Mouse (Mus musculus) yolk sac, embryonic 10.5 days (tissue): ENCODE results near the gene Clstn2.

ENCODE experiments used
- DNase-seq: peaks from one replicate; pipeline ENCODE4 v3.0.0-alpha.2; 2017; ENCODE audit warnings: low spot score

The Clstn2 gene

DNA sequence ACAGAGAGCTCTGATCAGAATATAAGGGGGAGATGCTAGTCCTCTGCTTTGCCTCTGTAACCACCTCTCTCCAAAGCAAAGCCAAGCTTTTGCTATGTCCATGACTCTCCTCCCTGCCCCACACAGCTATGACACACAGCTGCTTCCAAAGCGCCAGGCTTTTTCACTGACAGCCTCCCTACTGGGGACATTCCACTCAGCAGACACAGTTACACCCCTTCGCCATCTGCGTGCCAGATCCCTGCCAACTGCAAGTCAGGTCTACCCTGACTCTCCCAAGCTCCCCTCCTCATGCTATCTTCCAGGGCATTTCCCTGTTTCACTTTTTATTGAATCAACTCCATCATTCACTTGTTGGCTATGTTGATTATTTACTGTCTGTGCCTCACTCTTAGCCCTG is 259.1 kb downstream of the Clstn2 start:
- DNase-seq = no peak

DNA sequence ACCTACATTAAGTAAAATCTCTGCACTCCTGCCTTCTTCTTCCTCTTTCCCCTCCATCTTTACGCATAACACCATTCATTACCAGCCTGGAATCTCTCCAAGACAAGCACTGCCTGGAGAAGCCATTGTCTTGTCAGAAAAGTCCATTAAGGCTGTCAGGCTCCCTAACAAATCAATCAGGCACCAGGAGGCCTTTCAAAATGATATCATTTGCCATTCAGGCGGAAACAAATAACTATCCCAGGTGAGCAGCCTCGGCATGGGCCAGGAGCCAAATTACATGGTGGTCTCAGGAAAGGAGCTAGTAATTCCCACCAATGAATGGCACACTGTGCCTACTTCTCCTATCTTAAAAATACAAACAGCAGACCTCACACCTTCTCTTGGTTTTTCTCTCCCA is 260.6 kb downstream of the Clstn2 start:
- no peak for DNase-seq

DNA sequence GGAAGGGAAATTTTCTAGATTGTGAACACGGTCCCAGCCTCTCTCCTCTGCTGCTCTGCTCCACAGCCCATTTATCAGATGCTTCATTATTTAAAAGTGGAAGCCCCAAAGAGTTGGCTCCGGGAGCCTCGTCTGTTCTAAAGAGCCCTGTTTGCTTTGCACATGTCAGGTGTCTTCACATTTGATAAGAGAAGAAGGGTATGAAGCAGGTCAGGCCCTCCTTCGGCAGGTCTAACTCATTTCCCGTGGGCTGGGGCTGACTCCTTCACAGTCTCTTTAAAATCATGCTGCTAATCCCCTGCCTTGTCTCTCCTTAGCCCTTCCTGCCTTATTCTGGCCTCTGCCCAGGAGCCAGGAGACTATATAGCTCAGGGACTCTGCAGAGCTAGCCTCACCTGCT is 263.6 kb downstream of the Clstn2 start:
- no peak for DNase-seq

DNA sequence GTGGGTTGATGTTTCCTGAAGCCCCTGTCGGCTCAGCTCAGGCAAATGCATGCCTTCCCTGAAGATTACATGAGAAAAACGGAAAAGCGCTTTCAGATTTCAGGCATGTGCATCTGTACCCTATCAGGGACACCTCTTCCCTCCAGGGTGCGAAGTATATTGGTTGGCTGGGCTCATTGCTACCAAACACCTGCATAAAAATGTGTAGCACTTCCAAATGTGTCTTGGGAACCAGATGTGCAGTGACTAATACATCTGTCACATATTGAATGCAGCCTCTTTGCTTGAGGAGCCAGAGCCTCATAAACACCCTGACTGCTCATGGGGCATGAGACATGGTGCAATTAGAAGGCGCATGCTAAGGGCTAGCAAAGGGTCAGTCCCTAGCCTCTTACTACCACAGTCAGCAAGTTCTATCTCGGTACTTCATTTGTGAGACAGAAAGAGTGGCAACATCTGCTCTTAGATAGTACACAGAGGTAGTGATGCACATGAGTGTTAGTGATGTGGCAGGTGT is 267.7 kb downstream of the Clstn2 start:
- DNase-seq = no peak

DNA sequence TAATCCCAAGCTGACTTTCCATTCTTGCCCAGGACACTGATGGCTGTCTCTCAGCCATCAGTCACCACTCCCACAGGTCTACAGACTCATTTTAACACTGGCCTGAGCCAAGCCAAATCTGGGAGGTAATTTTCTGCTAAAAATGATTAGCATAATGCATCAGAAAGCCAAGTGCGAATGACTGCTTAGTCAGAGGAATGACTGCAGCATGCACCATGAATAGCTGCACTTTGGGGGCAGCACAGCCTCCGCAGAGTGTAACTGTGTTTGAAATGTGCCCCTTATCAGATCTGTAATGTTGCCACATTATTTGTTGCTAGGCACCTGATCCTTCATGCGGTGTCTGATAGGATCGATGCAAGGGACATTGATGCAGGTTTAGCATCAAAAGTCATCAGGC is 269.9 kb downstream of the Clstn2 start:
- no peak for DNase-seq

DNA sequence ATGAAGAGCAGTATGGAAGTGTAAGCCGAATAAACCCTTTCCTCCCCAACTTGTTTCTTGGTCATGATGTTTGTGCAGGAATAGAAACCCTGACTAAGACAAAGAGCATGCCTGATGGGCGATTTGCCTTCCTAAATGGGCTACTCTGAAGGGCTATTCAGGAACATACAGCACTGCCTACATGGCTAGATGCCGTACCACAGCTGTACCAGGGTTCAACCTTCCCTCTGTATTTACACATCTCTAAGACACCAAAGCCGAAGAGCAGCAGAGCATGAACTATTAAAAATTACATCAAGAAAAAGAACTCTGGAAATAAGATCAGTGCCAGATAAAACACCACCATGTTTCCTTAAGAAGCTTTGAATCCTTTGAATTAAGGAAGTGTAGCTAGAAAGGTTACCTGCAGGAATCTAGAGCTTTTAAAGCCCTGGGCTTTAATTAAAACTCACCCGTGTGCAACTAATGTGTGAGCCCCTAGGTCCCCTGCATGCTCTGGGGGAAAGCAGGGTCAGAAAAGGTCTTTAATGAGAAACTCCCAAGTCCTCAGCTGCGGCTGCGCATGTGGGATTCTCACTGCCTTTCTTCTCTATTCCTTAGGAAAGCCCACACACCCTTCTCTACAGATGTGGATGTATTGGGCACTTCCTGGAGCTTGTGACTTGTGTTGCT is 277.2 kb downstream of the Clstn2 start:
- DNase-seq = no peak

DNA sequence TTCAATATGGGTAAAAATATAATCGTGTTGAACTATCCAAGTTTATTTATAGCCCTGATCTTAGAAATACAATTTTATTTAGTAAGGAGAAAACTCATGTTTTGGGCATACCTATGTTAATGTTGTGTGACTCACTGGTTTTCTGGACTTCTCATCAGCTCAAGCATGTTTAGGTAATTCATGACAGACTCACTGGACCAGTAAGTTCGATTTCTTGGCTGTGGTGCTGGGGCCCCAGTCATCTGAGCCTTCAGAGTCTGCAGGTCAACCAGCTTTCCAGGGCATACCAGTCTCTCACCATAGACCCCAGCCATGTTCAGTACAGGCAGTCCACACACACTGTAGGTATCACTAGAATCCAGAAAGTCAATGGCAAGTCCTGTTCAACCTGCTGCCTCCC is 279.3 kb downstream of the Clstn2 start:
- no peak for DNase-seq

DNA sequence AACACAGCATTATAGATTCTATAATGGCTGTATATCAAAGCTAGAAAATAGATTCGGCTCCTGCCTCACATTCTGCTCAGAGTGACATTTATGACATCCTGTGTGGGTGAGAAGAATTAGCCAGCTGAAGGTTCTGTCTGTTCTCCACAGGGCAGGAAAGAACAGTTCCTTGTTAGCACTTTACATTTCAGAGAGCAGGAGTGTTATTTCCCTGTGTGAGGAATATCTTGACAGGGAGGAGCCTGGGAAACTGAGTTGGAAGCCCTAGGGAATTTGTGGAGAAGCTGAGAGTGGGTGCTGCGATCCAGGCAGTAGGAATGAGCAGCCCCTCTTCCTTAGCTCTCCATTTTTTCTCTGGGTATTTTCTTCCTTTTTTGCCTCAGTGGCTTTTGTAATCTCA is 286.4 kb downstream of the Clstn2 start:
- DNase-seq = no peak

DNA sequence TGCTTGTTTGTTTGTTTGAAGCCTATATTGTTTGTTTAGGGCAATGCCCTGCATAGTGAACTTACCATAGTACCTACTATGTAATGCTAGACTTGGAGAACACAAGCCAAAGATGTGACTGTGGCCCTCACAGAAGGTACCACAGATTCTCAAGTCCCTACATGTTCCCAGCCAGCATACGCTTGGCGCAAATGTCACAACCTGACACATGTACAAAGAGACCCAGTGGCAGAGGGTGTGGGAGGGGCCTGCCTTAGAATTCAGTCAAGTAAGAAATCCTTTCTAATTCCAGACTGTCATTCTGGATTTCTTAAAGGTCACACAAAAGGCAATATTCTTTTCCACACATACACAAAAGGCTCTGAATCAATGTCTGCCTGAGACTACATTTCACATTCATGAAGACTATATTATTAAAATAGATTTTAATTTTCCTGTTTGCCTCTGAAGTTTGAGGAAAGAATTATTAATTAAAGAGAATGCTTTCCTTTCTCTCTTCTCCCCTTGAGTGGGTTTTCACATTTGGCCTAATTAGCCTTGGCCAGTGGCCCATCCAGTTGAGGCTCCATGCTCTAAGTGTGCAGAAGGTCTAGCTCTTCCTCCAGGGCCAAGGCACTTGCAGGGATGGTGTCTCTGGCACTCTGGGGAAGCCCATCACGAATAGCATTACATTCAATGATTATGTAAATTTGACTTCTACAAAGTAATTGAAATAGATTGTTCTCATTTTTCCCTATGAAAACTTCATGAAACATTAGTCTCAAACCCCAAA is 305.1 kb downstream of the Clstn2 start:
- DNase-seq = no peak

DNA sequence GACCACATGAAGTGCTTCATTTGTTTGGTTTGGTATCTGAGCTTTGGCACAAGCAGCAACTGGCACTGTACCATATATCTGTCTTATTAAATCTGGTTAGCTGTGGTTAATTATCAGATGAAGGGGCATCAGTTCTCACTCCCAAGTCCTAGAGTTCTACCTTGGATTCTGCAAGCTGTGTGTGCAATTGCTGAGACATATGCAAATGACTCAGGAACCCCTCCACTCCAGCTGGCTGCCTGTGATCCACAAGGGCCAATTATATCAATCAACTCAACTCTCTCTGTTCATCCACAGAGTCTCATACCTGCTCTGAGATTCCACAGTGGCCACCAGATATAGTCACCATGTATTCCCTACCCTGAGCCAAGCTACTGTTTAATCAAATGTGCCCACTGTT is 315.3 kb downstream of the Clstn2 start:
- no peak for DNase-seq

DNA sequence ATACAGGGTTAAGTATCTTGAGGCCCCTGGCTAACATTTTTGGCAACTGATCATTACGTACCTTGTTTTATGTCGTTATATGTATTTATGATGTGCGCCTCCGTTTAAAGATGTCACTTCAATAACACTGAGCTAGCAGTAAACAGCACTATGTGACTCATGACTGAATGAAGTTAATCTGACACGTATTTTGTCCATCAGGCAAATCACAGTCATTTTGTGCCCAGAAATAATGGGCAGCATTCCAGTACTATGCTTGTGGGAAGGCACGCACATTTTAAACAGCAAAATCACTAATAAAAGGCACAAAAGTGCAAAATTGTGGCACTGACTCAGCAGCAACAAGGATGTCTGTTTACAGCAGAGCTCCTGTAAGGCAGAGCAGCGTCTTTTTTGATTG is 316.0 kb downstream of the Clstn2 start:
- no peak for DNase-seq

DNA sequence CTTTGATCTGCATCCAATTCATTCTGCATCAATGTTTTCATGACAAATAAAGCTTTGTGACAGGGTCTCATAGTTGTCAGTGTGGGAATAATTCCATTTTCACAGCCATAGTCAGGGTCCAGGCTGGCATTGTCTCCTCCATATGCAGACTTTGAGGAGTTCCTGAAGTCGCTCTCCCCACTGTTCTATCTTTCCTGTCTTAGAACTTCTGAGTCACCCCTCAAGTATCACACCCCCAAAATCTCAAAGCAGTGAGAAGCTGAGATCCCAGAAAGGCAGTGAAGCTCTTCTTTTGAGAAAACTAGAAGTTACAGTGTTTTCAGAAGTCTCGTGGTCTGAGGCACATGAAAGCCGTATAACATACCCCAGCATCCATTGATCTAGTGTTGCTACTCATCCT is 320.1 kb downstream of the Clstn2 start:
- no peak for DNase-seq

DNA sequence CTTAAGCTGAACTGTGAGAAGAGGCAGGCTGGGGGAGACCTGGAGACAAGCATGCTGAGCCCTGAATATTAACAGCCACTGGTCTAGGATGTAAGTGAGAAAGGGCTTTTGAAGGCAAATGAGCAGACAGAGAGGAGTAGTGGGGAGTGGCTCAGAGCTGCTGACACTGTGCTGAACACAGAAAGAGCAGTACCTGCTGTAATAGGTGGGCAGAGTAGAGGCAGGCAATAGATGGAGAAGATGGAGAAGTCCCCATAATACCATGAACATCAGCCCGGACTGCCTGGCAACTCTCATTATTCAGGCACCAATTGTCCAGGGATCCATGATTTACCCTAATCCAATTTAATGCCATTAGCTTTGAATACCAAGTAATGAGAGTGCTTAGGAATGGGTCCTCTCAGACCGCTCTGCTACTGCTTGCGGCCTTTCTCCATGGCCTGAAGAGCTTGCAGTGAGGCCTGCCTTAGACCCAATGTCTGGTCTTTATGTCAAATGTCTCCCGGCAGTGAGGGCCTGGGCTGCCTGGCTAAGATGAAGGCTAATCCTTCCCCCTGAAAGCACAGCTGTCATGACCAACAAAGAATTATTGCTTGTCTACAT is 329.0 kb downstream of the Clstn2 start:
- DNase-seq = no peak

DNA sequence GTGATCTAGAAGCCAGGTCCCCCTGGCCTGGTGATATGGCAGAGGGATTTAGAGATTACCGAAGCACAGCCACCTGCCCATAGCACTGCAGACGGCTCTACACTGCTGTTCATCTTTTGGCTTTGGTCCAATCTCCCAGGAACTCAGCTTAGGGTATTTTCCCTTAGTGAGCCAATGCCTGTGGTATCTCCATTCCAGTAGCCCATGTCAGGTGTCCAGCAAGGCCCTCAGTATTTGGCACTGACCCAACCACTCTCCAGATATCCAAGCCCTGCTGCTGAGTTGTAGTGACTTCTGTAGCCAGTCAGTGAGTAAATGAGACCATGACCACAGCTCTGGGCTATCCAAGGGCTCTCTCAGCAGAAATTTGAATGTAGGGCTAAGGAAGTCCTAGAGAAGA is 330.0 kb downstream of the Clstn2 start:
- DNase-seq = no peak

DNA sequence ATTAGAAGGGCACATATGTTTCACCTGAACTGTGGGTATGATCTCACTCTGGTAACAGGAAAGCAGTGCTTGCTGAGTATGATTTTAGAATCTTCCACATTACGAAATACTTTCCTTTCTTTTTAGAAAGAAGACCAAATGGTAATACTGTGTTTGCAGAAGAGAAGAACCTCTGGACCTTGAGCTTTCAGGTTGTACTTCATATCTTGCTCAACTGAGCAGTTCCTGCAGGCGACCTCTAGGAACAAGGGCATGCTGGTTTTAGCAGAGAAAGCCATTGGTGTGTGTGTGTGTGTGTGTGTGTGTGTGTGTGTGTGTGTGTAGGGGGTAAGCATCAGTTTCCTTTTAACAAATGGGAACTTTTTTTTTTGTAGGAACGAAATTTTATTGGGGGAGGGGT is 333.0 kb downstream of the Clstn2 start:
- DNase-seq = no peak

DNA sequence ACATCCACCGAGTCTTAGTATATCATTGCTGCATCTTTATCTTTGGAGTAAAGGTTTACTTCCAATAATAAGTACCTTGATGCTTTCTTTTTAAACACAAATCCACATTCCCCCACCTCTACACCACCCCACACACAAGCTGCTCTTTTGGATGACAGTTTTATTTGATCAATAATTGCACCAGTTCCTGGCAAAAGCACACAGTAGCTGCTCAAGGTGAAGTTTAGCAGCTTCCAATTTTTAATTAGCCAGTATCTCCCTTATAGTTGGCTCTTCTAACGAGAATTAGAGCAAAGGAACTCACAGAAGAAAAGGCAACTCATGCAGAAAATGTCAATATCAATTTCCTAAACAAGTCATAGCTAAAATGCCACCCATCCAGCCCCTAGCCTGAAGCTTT is 334.0 kb downstream of the Clstn2 start:
- DNase-seq = no peak

DNA sequence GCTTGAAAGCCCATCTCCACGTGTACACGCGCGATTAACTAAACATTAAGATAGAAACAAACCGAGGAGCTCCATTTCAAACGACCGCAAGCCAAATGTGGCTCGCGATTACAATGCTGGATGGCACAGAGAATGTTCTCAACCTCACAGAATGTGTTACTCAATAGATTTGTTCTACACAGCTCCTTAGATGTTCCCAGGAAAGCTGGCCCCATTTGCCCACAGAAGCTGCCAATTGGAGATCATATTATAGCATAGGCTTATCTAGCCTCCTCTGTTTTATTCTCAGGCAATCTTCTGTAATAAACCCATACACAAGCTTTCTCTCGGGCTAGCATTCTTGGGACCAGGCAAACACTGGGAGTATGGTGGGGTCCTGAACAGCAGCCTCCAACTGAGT is 334.9 kb downstream of the Clstn2 start:
- DNase-seq = no peak

DNA sequence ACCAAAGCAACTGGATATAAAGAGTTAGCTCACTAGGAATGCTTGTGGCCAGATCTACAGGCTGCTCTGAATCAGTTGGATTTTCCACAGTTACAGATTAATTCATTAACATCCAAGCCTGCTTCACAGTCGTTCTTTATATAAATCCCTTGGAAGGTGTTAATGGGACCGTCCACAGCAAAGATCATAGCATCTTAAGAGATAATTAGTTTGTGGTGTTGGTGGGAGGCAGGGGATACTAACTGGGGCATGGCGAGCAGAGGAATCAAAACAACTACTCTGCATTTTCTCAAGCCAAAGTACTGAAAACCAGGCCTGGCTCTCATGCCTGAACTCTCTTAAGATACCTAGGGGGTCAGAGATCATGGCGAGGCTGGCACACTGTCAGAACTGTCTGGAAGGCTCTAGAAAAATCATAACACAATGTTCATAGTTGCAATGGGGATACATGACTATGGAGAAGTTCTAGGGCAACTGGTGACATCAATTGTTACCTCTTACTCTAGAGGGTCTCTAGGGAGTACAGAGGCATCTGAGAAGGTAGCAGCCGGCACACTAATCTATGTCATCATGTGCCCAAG is 336.2 kb downstream of the Clstn2 start:
- DNase-seq = no peak

DNA sequence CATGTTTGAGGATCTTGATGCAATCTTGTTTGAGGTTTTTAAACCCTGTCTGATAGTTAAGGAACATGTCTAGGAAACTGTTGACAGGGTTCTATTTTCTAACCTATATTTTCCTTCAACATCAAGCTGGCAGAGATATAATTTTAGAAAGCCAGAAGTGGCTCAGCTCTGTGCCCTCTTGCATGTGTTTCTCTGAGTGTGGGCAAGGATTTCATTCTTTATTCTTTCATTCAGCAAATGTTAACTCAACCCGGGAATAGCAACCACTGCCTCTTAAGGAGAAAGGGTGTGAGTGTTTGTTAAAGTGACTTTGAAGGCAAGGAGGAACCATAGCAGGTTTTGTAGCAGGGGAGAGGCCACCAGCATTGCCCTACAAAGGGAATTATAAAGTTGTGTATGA is 337.7 kb downstream of the Clstn2 start:
- no peak for DNase-seq

DNA sequence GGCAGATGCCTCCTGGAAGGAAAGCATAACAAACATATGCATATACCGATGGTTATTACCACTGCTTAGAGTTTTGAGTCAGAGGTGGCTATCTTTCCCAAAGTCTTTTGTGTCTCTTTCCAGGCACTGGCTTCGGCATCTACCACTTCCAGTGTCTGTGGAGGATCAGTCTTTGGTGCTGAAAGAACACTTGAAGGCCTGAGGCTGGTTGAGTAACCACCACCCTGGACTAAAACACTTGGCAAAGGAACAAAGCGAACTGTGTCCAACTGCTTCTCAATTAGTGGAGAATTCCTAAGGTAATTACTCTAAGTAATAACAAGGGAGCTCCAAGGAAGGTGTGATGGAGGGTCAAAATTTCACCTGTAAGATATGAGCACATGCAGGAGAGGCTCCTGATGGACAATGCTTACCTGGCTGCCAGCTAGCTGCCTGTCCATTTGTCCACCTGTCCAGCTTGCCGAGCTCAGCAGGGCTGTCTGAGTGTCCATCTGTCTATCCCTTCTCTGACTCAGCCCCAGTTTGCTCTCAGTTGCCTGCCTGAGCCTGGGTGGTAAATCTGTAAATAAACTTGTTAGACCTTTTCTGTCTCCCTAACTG is 346.1 kb downstream of the Clstn2 start:
- DNase-seq = no peak

DNA sequence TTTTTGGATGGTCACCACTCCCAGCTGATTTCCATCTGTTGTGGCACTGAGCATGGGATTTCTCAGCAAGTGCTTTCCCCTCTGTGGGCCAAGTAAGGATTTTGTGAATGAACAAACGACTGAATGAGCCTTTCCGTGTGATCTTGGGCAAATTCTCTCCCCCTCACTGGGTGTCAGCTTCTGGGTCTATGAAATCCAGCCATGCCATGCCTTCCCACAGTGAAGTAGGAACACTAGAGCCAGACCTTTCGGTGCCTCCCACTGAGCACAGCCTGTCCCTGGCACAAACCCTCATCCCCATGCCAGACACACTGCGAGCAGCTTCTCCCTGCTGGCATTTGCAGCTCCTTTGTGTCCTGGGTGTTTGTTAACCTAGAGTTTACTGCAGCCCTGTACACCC is 347.3 kb downstream of the Clstn2 start:
- DNase-seq = no peak

DNA sequence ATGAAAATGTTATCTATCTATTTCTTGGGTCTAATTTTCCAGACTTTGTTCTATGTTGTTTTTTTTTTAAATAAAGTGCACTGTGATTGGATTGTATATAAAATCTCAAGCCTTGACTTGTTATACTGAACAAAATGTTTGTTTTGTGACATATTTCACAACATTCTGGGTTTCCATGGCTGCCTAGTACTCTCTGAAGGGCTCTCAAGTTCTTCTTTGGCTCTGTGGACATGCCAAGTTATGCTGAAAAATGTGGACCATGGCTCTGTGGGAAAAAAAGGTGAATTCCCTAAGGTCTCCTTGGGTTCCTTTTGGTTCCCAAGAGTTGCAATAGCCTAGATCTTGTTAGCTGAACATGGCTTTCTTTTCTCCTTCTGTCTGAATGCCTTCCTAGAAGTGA is 353.1 kb downstream of the Clstn2 start:
- DNase-seq = no peak

DNA sequence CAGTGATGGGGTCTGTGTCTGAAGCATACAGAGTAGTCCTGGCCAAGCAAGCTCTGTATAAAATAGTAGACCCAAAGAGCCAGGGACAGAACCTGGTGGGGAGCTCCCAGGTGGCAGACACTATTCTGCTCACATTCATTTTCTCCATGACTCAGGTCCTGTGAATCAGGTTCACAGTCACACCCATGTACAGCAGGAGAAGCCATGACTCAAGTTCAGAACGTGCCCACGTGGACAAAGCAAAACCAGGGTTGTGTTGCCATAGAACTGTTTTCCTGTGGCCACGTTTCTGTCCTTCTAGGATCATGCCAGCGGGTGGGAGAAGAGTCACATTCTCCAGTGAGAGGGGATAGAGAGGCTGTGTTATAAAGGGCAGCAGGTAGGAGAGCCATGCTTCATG is 353.9 kb downstream of the Clstn2 start:
- DNase-seq = no peak
